Mouse (Mus musculus) kidney, postnatal 0 days (tissue): Measurements from ENCODE around the gene Tmem115. TPM values are rescaled to one million over a fixed set of nuclear protein-coding genes. Genes with fewer than 3 reads are reported as not detected.
A peak's percentile ranks its signal among the peaks of the same experiment; 100 is the strongest.

Experiments used
- ATAC-seq: fragments of 200-750 bp; cut with Nextera tagmentation; replicated peaks from 2 replicates; pipeline ENCODE4 v1.8.0; 2017; ENCODE audit warnings: low read depth, moderate number of reproducible peaks, moderate TSS enrichment, moderate library complexity; ENCODE audit not compliant: low FRiP score
- DNase-seq: peaks from one replicate; pipeline ENCODE4 v3.0.0-alpha.2; 2016; ENCODE audit warnings: low spot score
- H3K27ac ChIP-seq: fragments of 300-500 bp; sonication (generic); 2 replicates; pipeline ENCODE4 v1.5.1; 2014; ENCODE audit warnings: mild to moderate bottlenecking
- H3K27me3 ChIP-seq: fragments of 300-500 bp; sonication (generic); 2 replicates; pipeline ENCODE4 v1.6.1; 2014; ENCODE audit warnings: low read length, mixed read lengths; ENCODE audit not compliant: insufficient read depth
- H3K36me3 ChIP-seq: fragments of 300-500 bp; sonication (generic); 2 replicates; pipeline ENCODE4 v1.6.1; 2014; ENCODE audit warnings: low read length, mixed read lengths; ENCODE audit not compliant: insufficient read depth
- H3K4me1 ChIP-seq: fragments of 300-500 bp; sonication (generic); replicated peaks from 2 replicates; pipeline ENCODE4 v1.6.1; 2014; ENCODE audit warnings: antibody characterized with exemption, low read length, mixed read lengths; ENCODE audit not compliant: insufficient read depth
- H3K4me2 ChIP-seq: fragments of 300-500 bp; sonication (generic); 2 replicates; pipeline ENCODE4 v1.6.1; 2014; ENCODE audit warnings: mild to moderate bottlenecking, low read length, moderate library complexity, mixed read lengths
- H3K4me3 ChIP-seq: fragments of 300-500 bp; sonication (generic); replicated peaks from 2 replicates; pipeline ENCODE4 v1.5.1; 2014; ENCODE audit warnings: low read depth, low read length
- H3K9ac ChIP-seq: fragments of 300-500 bp; sonication (generic); 2 replicates; pipeline ENCODE4 v1.6.1; 2014; ENCODE audit warnings: low read depth, low read length
- H3K9me3 ChIP-seq: fragments of 300-500 bp; sonication (generic); replicated peaks from 2 replicates; pipeline ENCODE4 v1.6.1; 2016; ENCODE audit warnings: low read length, inconsistent platforms, mixed read lengths
- CTCF ChIP-seq: IDR thresholded peaks from 2 replicates; pipeline ENCODE4 v1.5.1; 2016; ENCODE audit warnings: antibody characterized with exemption, low read depth, mild to moderate bottlenecking, moderate library complexity
- WGBS: fragments of 180-500 bp; shearing (Covaris S2); extraction: QIAGEN DNeasy Blood & Tissue Kit; methylation state at CpG from one replicate; pipeline ENCODE4 v1.1.7; 2014; 5-methylcytosine and 5-hydroxymethylcytosine counted together
- polyA plus RNA-seq: library from polyadenylated mRNA; unstranded; fragments of >200 nt; fragmentation: Nextera tagmentation; extraction: Ambion mirVana; gene quantifications from 2 replicates; pipeline ENCODE4 v1.2.1, GENCODE M21; 2015

The Tmem115 gene
- polyA plus RNA-seq, 1 experiment from 2014 or later, result 54.7 TPM

- H3K9me3 ChIP-seq, result no peaks in the 10 kb centered on the region
- H3K9ac ChIP-seq, result peak overlapping the region; percentile 67
- ATAC-seq, result 0 out of 2 replicates have a peak, but pooled peaks have one; percentile 15
- DNase-seq, result no peak
- H3K36me3 ChIP-seq, result peaks cover 29% of the 10 kb centered on the region
- peak overlapping the region; percentile 70 for H3K4me3 ChIP-seq
- H3K4me2 ChIP-seq, result peak overlapping the region; percentile 95
- H3K27me3 ChIP-seq, result no peaks in the 10 kb centered on the region
- peaks cover 17% of the 10 kb centered on the region; the same call in 1 of the 2 replicates for H3K4me1 ChIP-seq
- peak overlapping the region; percentile 80 for H3K27ac ChIP-seq
- TF ChIP-seq CTCF, result no peak
- under 1% methylated on average over 11 of the region's 11 CpGs for WGBS
These were observed 8.6 kb downstream of the Tmem115 start for GRCm38 (mm10) chr9:107542352-107542686.

GRCm38 (mm10) chr9:107542721-107543120 is 9.0 kb downstream of the Tmem115 start:
- H3K27ac ChIP-seq, result peak overlapping the region; percentile 80
- peak overlapping the region; percentile 95 for H3K4me2 ChIP-seq
- peaks cover 20% of the 10 kb centered on the region; the same call in 1 of the 2 replicates for H3K4me1 ChIP-seq
- peak overlapping the region; percentile 70 for H3K4me3 ChIP-seq
- H3K9ac ChIP-seq, result peak overlapping the region; percentile 67
- 26% methylated on average over 8 of the region's 8 CpGs for WGBS
- H3K36me3 ChIP-seq, result peaks cover 29% of the 10 kb centered on the region
- DNase-seq (peak; percentile 71), ATAC-seq (no peak; the same call in 1 of the 2 replicates)
- TF ChIP-seq CTCF, result no peak
- no peaks in the 10 kb centered on the region for H3K9me3 ChIP-seq
- H3K27me3 ChIP-seq, result no peaks in the 10 kb centered on the region

- Histone ChIP-seq H3K36me3 (peaks cover 23% of the 10 kb centered on the region), H3K4me2 (peak overlapping the region; percentile 95; the same call in 1 of the 2 replicates), H3K27me3 (no peaks in the 10 kb centered on the region), H3K9ac (0 out of 2 replicates have a peak overlapping the region, but pooled peaks have one; percentile 67), H3K4me3 (no peak overlapping the region), H3K27ac (no peak overlapping the region), H3K9me3 (no peaks in the 10 kb centered on the region), H3K4me1 (peaks cover 20% of the 10 kb centered on the region; the same call in 1 of the 2 replicates)
- no peak for TF ChIP-seq CTCF
- 86% methylated on average over 11 of the region's 11 CpGs for WGBS
- no peak for DNase-seq
- no peak for ATAC-seq
These were observed 9.6 kb downstream of the Tmem115 start for GRCm38 (mm10) chr9:107543299-107543698.

GRCm38 (mm10) chr9:107544196-107544700 is 10.5 kb downstream of the Tmem115 start:
- peaks cover 20% of the 10 kb centered on the region; the same call in 1 of the 2 replicates for H3K4me1 ChIP-seq
- H3K27ac ChIP-seq, result no peak overlapping the region
- no peak overlapping the region for H3K9ac ChIP-seq
- no peaks in the 10 kb centered on the region for H3K9me3 ChIP-seq
- no peaks in the 10 kb centered on the region for H3K27me3 ChIP-seq
- H3K4me3 ChIP-seq, result no peak overlapping the region
- ATAC-seq (no peak), DNase-seq (no peak)
- no peak for TF ChIP-seq CTCF
- 95% methylated on average over 17 of the region's 17 CpGs for WGBS
- H3K4me2 ChIP-seq, result no peak overlapping the region
- H3K36me3 ChIP-seq, result peaks cover 13% of the 10 kb centered on the region; the same call in 1 of the 2 replicates

GRCm38 (mm10) chr9:107544729-107545128 is 11.0 kb downstream of the Tmem115 start:
- ATAC-seq (no peak), DNase-seq (no peak)
- Histone ChIP-seq H3K4me2 (no peak overlapping the region), H3K4me3 (no peak overlapping the region), H3K36me3 (peaks cover 9% of the 10 kb centered on the region; the same call in 1 of the 2 replicates), H3K27me3 (no peaks in the 10 kb centered on the region), H3K9ac (no peak overlapping the region), H3K9me3 (no peaks in the 10 kb centered on the region), H3K4me1 (peaks cover 20% of the 10 kb centered on the region; the same call in 1 of the 2 replicates), H3K27ac (no peak overlapping the region)
- TF ChIP-seq CTCF, result no peak
- WGBS, result 94% methylated on average over 12 of the region's 12 CpGs

- H3K9me3 ChIP-seq, result no peaks in the 10 kb centered on the region
- WGBS, result 84% methylated on average over 10 of the region's 10 CpGs
- no peak overlapping the region for H3K4me3 ChIP-seq
- no peaks in the 10 kb centered on the region for H3K27me3 ChIP-seq
- TF ChIP-seq CTCF, result no peak
- H3K4me2 ChIP-seq, result no peak overlapping the region
- DNase-seq (no peak), ATAC-seq (no peak)
- no peak overlapping the region for H3K27ac ChIP-seq
- H3K9ac ChIP-seq, result no peak overlapping the region
- peaks cover 20% of the 10 kb centered on the region; the same call in 1 of the 2 replicates for H3K4me1 ChIP-seq
- 0 out of 2 replicates have a peak, but pooled peaks cover 8% of the 10 kb centered on the region for H3K36me3 ChIP-seq
These were observed 11.5 kb downstream of the Tmem115 start for GRCm38 (mm10) chr9:107545199-107545598.
